Mouse (Mus musculus) embryonic stem cell, embryonic (primary cell): Measurements from ENCODE around the gene Tbc1d19.

ENCODE experiments used
- CTCF ChIA-PET, 4 experiments: fragments of 300-600 bp in 2 of 4; fragments of 350-600 bp in 2 of 4; sonication (Branson Sonifier 250); formaldehyde crosslinking; loops; one replicate each; lab custom pipeline; 2022; ENCODE audit warnings: inconsistent platforms in 2 of 4; lab: Charles Lee
- POLR2A ChIA-PET, 4 experiments: fragments of 300-600 bp in 2 of 4; fragments of 350-600 bp in 2 of 4; sonication (Branson Sonifier 250); formaldehyde crosslinking; loops; one replicate each; lab custom pipeline; 2022; ENCODE audit warnings: antibody characterized with exemption in 4 of 4, inconsistent platforms in 1 of 4; lab: Charles Lee

Tbc1d19 gene

GRCm38 (mm10) chr5:53809115-53809991, at the start of gene Tbc1d19:
Tbc1d19 (plus strand) TSS chr5:53809606.
- ChIA-PET POLR2A (interaction anchor here in 3 of 4 experiments (0.5 to 1.5 kb wide), 10 partner anchors 14 to 1027 kb away, joined by 3 to 8 read pairs (median 3); no protein-coding TSS in a partner anchor), CTCF (interaction anchor here in 2 of 4 experiments (0.6 to 1.0 kb wide), 2 partner anchors 25 to 151 kb away, joined by 3 read pairs; no protein-coding TSS in a partner anchor)

- POLR2A ChIA-PET: no interaction called here
These were observed 49.5 kb upstream of the Tbc1d19 start for GRCm38 (mm10) chr5:53759912-53760311.

GRCm38 (mm10) chr5:53760914-53761313, 48.5 kb upstream of the Tbc1d19 start:
- POLR2A ChIA-PET: no interaction called here
- CTCF ChIA-PET: no interaction called here

More at GRCm38 (mm10) chr5:53759912-53760311, 49.5 kb upstream of the Tbc1d19 start:
- CTCF ChIA-PET: no interaction called here

- CTCF ChIA-PET: no interaction called here
- POLR2A ChIA-PET: no interaction called here
These were observed 48.1 kb upstream of the Tbc1d19 start for GRCm38 (mm10) chr5:53761346-53761745.

- POLR2A ChIA-PET: no interaction called here
- CTCF ChIA-PET: interaction anchor here in 1 of 4 experiments (0.6 kb wide), 1 partner anchor 25 kb away, joined by 3 read pairs; the partner anchor contains the start of gene Tbc1d19
These were observed 24.4 kb upstream of the Tbc1d19 start for GRCm38 (mm10) chr5:53784818-53785520.

- ChIA-PET CTCF (no interaction called here), POLR2A (no interaction called here)
These were observed 8.0 kb upstream of the Tbc1d19 start for GRCm38 (mm10) chr5:53801379-53801778.

- CTCF ChIA-PET: no interaction called here
- POLR2A ChIA-PET: no interaction called here
These were observed 10.3 kb downstream of the Tbc1d19 start for GRCm38 (mm10) chr5:53819711-53820110.

GRCm38 (mm10) chr5:53825886-53826285, 16.5 kb downstream of the Tbc1d19 start:
- ChIA-PET POLR2A (no interaction called here), CTCF (no interaction called here)

GRCm38 (mm10) chr5:53834489-53834888, 25.1 kb downstream of the Tbc1d19 start:
- CTCF ChIA-PET: no interaction called here
- POLR2A ChIA-PET: no interaction called here

GRCm38 (mm10) chr5:53841256-53841655, 31.9 kb downstream of the Tbc1d19 start:
- ChIA-PET POLR2A (no interaction called here), CTCF (no interaction called here)

GRCm38 (mm10) chr5:53848294-53848942, 39.0 kb downstream of the Tbc1d19 start:
- POLR2A ChIA-PET: interaction anchor here in 1 of 4 experiments (0.6 kb wide), 1 partner anchor 981 kb away, joined by 4 read pairs; no protein-coding TSS in a partner anchor
- CTCF ChIA-PET: no interaction called here

- CTCF ChIA-PET: no interaction called here
- POLR2A ChIA-PET: no interaction called here
These were observed 43.2 kb downstream of the Tbc1d19 start for GRCm38 (mm10) chr5:53852574-53852973.

- POLR2A ChIA-PET: no interaction called here
- CTCF ChIA-PET: no interaction called here
These were observed 45.2 kb downstream of the Tbc1d19 start for GRCm38 (mm10) chr5:53854561-53854960.

GRCm38 (mm10) chr5:53856011-53856410, 46.6 kb downstream of the Tbc1d19 start:
- ChIA-PET CTCF (no interaction called here), POLR2A (no interaction called here)

- POLR2A ChIA-PET: no interaction called here
- CTCF ChIA-PET: interaction anchor here in 1 of 4 experiments (0.6 kb wide), 1 partner anchor 544 kb away, joined by 3 read pairs; no protein-coding TSS in a partner anchor
These were observed 55.7 kb downstream of the Tbc1d19 start for GRCm38 (mm10) chr5:53865146-53865545.

GRCm38 (mm10) chr5:53865991-53866390, 56.6 kb downstream of the Tbc1d19 start:
- ChIA-PET CTCF (no interaction called here), POLR2A (no interaction called here)

- CTCF ChIA-PET: interaction anchor here in 1 of 4 experiments (0.6 to 0.8 kb wide), 2 partner anchors 283 to 353 kb away, joined by 3 to 4 read pairs; no protein-coding TSS in a partner anchor
- POLR2A ChIA-PET: no interaction called here
These were observed 62.4 kb downstream of the Tbc1d19 start for GRCm38 (mm10) chr5:53871665-53872312.

GRCm38 (mm10) chr5:53874966-53875365, 65.6 kb downstream of the Tbc1d19 start:
- ChIA-PET POLR2A (no interaction called here), CTCF (no interaction called here)

GRCm38 (mm10) chr5:53880724-53881123, 71.3 kb downstream of the Tbc1d19 start:
- ChIA-PET POLR2A (no interaction called here), CTCF (interaction anchor here in 1 of 4 experiments (1.2 kb wide), 1 partner anchor 223 kb away, joined by 3 read pairs; no protein-coding TSS in a partner anchor)
